Mouse (Mus musculus): Measurements from ENCODE around the gene Nova2. TPM values are rescaled to one million over a fixed set of nuclear protein-coding genes. Genes with fewer than 3 reads are reported as not detected.

The Nova2 gene
- total RNA-seq, 2 experiments from 2014 or later: 5.5 to 6.6 TPM

DNA sequence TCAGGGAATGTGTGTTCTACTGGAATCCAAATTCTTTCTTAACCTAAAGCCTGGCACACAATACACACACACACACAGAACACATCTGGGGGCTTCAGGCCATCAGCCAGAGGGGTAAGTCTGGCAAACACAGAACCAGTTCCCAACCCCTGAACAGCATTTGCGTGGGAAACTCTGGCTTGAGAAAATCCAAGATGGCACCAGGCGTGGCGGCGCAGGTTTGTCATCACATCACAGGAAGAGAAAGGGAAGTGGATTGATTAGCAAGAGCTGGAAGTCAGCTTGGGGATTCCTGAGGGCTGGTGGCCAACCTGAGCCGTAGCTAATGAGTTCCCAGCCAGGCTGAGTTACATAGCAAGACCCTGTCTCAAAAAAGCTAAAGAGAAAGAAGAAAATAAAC is 39.6 kb downstream of the Nova2 start:
- intact Hi-C loops (cut with DNase I): loop anchor here (5.0 kb wide), 1 partner anchor 68 kb away; no protein-coding TSS in a partner anchor
- DNase-seq (ENCODE audit: low spot score): no peak

DNA sequence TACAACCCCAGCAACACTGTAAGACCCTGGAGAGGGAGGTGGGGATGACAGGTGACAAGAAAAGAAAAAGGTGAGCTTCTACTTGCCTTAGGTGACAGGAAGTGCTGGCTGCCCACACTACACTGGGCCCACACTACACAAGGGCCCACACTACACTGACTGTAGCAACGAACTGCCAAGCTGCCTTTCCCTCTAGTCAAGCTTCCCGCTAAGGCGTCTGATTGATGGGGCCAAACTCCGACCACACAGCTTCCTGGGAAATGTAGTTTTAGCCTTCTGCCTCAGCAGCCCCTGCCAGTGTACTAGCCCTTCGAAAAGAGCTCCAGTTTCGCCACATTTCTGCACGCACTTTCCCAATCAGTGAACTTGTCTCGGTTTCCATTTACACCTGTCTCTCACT is 41.9 kb downstream of the Nova2 start:
- no peak for DNase-seq (ENCODE audit: low spot score)
- intact Hi-C loops (cut with DNase I): loop anchor here (5.0 kb wide), 1 partner anchor 70 kb away; no protein-coding TSS in a partner anchor

DNA sequence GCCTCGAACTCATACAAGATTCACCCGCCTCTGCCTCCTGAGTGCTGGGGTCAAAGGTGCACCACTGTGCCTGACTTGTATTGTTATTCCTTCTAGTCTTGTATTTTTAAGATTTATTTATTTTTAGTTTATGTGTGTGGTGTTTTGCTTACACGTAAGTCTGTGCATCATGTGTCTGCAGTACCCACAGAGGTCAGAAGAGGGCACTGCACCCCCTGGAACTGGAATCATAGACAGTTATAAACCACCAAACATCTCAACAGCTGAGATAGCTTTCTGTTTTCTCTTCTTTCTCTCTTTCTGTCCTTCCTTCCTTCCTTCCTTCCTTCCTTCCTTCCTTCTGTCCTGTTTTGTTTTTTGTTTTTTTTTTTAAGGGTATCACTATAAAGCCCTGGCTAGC is 45.3 kb downstream of the Nova2 start:
- no peak for DNase-seq (ENCODE audit: low spot score)
- intact Hi-C loops (cut with DNase I): no loop called here

DNA sequence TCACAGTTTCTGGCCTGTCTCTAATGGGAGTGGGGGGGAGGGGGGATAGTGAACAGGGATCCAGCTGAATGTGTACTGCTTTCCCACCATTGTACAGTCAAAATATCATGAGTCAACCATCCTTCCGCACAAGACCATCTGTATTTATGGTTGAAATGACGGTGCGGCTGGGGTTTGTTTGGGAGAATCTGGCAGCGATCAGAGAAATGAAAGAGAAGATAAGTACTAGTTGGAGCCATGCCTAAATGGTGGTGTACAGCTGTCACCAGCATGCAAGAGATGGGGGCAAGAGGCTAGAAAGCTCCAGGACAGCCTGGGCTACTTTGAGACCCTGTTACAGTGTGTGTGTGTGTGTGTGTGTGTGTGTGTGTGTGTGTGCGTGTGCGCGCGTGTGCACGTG is 52.7 kb downstream of the Nova2 start:
- intact Hi-C loops (cut with DNase I): no loop called here
- no peak for DNase-seq (ENCODE audit: low spot score)

DNA sequence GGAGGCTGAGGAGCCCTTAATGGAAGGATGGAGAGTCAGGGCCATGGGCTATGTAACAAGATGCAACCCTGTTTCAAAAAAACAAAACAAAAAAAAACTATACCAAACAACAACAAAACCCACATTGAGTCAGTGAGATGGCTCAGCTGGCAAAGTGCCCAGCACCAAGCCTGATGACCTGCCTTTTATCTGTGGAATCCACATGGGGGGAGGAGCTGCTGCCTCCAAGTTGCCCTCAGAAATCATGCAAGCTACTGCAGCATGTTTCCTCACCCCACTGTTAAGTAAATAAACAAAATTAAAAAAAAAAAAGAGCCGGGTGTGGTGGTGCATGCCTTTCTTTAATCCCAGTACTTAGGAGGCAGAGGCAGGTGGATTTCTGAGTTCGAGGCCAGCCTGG is 60.8 kb downstream of the Nova2 start:
- intact Hi-C loops (cut with DNase I): no loop called here
- DNase-seq (ENCODE audit: low spot score): no peak

DNA sequence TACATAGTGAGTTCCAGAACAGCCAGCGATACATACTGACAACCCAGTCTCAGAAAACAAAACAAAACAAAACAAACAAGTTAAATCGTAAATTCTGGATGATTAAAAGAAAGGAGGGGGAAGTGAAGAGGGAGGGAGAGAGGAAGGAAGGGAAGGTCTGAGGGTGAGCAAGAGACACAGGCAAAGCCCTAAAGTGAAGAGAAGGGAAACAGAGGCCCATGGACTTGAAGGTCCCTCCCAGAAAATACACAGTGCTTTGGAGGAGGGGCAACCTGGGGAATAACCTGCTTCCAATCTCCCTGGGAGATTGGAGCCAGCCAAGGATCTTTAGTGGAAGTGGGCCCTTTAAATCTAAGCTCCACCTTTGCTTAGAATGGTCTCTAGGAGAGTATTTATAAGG is 61.4 kb downstream of the Nova2 start, which contains the start of gene Nanos2:
TSS of gene Nanos2 (plus strand) at position 301 of the 400 bp plus-strand sequence.
- no peak for DNase-seq (ENCODE audit: low spot score)
- intact Hi-C loops (cut with DNase I): no loop called here

DNA sequence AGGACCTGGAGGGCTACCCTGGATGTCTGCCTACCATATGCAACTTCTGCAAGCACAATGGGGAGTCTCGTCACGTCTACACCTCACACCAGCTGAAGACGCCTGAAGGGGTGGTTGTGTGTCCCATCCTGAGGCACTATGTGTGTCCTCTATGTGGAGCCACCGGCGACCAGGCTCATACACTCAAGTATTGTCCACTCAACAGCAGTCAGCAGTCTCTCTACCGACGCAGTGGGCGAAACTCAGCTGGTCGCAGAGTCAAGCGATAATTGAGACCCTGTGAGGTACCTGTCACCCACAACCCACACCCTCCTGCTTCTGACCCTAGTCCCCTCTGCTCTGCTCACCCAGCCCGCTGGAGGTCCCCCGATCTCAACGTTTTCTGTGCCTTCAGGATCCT is 62.1 kb downstream of the Nova2 start:
- DNase-seq (ENCODE audit: low spot score): no peak
- intact Hi-C loops (cut with DNase I): no loop called here

DNA sequence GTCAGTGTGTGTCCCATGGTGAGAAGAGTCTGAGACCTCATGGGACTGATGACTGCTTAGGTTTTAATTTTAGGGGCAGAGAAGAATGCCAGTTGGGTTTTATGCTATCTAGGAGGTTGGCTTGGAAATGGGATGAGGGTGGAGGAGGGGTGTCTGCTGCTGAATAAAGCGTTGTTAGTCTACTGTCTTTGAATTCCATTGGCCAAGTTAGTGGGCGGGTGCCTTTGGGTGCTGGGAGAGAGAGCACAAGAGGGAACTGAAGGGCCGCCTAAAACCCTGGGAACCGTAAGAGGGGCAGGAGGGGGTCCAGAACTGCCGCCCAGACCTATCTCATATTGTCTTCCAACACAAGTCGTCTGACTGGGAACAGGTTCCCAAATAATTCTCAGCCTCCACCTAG is 63.1 kb downstream of the Nova2 start:
- no peak for DNase-seq (ENCODE audit: low spot score)
- intact Hi-C loops (cut with DNase I): no loop called here

DNA sequence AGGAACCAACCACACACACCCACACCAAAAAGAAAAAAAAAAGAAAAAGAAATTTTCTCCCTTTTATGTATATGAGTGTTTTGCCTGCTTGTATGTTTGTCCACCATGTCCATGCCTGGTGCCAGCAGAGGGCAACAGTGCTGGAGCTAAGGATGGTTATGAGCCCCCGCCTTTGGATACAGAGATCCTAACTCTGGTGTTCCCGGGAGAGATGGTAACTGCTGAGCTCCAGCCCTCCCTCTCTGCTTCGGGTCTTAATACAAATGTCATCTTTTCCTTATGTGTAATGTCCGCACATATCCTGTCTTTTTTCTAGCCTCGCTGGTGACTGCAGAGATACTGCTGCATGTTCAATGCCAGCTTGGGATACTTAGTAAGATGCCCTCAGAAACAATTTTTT is 64.3 kb downstream of the Nova2 start:
- DNase-seq (ENCODE audit: low spot score): no peak
- intact Hi-C loops (cut with DNase I): no loop called here

DNA sequence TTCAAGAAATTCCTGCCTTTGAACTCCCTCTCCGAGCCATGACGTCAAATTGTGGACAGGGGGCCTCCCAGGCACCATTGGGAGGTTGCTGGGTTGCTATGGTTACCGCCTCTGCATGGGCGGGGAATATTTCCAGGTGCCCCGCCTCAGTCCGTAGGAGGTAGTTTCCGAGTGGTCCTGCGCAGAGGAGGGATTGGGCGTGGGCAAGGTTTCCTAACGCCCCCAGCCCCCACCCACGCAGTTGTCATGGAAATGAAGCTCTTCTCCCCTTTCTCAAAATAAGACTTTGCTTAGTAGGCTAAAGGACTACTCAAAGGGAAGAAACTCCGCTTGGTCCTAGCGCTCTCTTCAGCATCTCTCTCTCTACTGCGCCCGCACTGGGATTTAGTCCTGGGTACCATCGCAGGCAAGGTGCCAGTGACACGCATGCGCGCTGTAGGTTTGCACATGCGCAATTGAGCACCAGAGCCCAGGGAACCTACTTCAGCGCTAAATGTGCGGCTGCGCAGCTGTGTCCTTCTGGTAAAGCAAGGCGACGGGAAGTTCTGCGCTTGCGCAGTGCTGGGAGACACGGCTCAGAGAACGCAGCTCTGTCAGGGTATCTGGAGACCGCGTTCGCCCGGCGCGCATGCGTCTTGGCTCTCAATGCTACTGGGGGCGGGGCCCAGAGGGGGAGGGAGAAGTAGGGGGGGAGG is 65.1 kb downstream of the Nova2 start, which contains the start of gene Mypop:
TSS of gene Mypop (plus strand) at position 645 of the 695 bp plus-strand sequence.
- intact Hi-C loops (cut with DNase I): no loop called here
- peak; percentile 99 for DNase-seq (ENCODE audit: low spot score)

DNA sequence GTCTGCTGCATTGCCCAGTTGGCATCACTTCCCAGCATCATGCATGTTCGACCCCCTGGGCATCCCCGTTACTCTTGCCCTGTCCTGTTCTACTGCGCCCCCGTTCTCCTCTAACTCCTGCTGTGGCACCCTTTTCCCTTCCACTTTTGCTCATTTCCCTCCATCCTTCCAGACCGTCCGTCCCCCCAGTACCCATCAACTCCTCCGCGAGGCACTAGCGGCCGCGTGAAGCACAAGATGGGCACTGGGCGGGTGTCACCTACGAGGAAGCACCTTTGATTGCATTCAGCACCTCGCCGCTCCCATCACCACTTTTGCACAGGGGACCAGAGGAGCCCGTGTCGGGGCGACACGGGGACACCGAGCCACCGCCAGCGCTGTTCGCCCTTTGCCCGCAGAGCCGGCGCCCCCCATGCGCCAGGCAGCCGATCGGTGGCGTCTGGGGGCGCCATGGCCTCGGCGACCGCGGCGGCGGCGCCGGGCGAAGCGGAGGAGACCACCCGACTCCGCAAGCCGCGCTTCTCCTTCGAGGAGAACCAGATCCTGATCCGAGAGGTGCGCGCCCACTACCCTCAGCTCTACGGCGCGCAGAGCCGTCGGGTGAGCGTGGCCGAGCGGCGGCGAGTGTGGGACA is 66.1 kb downstream of the Nova2 start:
- no peak for DNase-seq (ENCODE audit: low spot score)
- intact Hi-C loops (cut with DNase I): loop anchor here (2.0 kb wide), 1 partner anchor 69 kb away; no protein-coding TSS in a partner anchor

DNA sequence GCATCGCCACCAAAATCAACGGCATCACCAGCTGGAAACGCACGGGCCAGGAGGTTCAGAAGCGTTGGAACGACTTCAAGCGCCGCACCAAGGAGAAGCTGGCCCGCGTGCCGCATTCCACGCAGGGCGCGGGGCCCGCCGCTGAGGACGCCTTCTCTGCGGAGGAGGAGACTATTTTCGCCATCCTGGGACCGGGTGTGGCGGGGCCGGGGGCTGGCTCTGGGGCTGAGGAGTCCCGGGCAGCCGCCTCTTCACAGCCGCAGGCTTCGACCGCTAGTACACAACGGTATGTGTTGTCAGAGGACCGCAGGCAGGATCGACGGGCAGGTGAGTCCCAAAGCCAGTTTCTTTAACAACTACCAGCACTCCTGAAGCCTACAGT is 66.6 kb downstream of the Nova2 start:
- intact Hi-C loops (cut with DNase I): loop anchor here (2.0 kb wide), 1 partner anchor 69 kb away; no protein-coding TSS in a partner anchor
- DNase-seq (ENCODE audit: low spot score): no peak

DNA sequence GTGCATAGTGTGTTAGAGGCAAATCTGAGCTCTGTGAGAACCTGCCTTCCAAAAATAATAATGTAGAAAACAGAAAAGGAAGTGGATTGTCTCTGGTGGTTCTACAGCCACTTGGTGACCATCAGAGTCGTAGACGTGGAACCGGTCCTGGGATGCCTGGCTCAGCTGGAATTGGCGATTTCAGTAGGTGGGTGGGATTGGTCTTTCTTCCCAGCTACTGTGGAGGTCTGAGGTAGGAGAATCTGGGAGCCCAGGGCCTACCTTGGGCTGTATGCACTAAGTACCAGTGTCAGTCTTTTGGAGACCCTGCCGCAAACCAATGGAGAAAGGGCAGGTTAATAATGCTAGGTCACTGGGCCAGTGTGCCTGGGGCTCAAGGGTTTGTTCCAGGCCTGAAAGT is 67.3 kb downstream of the Nova2 start:
- intact Hi-C loops (cut with DNase I): loop anchor here (2.0 kb wide), 1 partner anchor 70 kb away; no protein-coding TSS in a partner anchor

DNA sequence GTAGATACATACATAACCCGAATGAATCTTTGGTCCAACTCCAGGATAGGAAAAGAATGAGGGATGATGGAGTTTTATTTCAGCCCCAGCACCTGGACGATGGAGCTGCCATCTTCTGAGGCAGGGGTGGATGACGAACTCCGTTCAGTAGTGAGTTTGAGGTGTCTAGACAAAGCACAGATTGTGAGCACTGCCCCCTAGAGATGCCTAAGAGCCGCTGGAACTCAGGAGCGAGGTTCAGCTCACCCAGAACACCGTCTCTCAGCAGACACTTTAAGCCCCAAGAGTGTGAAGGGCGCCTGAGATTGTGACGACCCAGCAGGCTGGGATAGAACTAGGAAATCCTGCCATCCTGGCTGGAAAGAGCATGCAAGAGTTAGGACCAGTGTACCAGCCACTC is 73.1 kb downstream of the Nova2 start:
- intact Hi-C loops (cut with DNase I): loop anchor here (2.0 kb wide), 1 partner anchor 102 kb away; no protein-coding TSS in a partner anchor
- no peak for DNase-seq (ENCODE audit: low spot score)

More for the DNA sequence above, 67.3 kb downstream of the Nova2 start:
- DNase-seq (ENCODE audit: low spot score): no peak

DNA sequence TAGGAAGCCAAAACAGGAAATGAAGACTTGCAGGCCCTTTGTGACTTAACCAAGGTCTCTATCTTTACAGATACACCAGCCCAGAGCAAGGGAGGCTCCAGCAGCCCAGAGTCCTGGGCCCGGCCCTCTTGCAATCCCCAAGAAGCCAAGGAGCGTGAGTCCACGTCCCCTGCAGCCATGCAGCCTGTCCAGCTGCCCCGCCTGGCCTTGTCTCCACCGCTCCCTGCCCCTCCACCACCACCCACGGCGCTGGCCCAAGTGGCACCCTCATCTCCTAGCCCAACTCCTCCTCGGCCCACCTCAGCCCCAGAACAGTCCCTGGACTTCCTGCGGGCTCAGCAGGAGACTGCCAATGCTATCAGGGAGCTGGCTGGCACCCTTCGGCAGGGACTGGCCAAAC is 74.7 kb downstream of the Nova2 start:
- no peak for DNase-seq (ENCODE audit: low spot score)
- intact Hi-C loops (cut with DNase I): no loop called here

DNA sequence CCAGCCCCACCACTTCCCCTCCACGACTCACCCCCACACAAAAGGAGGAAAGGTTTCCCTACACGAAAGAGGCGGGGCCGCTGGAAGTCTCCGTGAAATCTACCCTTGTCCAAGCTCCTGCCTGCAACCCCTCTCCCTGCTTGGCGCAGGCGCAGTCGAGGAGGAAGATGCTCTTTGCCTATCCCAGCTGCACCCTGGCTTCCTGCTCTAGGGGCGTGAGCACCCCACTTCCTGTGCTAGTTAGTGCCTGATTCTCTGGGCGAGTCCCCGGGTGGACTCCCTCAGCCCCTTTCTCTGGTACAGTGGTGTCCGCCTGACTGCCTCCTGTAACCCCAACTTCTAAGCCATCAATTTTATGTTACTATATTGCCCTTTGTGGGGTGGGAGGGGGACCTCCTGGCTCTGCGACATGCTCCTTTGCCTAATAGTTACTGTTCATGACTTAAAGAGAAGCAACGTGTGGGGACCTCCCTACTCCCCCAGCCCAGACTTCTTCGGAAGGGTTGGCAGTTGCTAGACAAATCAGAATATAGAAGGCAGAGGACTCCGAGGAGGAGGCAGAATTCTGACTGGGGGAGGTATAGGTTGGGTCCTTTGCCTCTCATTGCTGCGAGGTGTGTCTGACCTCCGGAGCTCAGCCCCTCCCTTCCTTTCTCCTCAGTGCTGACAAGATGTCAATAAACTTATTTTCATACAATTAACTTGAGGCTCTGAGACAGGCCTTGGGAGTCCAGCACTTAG is 75.5 kb downstream of the Nova2 start:
- intact Hi-C loops (cut with DNase I): no loop called here
- DNase-seq (ENCODE audit: low spot score): peak; percentile 73

DNA sequence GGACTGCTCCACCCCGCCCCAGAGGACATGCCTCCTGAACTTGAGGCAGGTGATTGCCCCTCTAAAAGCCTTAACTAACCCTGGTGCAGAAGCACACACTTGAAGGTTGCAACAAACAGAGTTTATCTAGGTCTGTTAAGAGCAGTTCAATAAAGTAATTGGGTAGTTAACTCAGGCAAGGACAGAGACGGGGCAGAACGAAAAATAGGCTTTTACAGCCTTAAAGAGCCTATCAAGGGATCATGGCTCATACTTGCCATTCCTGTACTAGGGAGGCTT is 76.1 kb downstream of the Nova2 start:
- intact Hi-C loops (cut with DNase I): no loop called here

DNA sequence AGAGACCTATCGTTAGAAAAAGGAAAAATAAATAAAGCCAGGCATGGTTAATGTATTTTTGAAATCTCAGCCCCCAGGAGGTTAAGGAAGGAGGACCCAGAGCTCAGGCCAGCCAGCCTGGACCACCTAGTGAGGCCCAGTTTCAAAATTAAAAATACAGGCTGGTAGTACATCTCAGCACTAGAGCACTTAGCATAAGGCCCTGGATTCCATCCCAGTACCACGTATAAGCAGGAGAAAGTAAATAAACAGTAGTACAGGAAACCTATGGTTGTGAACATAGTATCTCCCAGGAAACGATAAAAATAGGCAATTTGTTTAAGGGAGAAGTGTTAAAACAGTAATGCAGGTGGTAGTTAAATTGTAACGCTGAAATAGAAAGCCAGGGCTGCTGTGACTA is 76.4 kb downstream of the Nova2 start:
- intact Hi-C loops (cut with DNase I): no loop called here

More for the DNA sequence above, 76.1 kb downstream of the Nova2 start:
- DNase-seq (ENCODE audit: low spot score): no peak

DNA sequence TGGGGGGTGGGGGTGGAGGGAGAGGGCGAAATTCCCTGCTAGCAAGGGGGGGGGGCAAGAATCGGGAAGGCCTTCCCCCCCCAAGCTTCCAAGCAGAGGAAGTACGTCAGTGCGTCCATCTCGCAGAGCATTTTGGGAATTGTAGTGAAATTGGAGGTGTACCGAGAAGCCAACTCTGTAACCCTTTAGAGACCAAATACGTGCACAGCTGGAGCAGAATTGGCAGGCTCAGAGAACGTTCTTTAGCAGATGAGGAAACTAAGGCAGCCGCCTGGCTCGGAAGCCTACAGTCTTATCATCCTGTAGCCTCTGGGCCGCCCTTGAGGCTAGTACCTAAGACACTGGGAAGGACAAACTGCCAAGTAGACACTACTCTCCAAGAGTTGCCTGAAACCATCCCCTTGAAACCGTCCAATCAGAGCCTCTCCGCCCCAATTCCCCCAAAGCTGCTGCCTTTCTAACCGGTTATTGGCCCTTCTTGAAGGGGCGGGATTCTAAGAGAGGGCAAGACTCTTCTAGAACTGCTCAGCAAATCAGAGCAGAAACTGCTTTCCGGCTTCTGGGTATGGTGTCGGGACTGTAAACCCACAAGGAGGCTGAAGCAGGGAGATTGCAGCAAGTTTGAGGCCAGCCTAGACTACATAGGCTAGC is 77.3 kb downstream of the Nova2 start:
- intact Hi-C loops (cut with DNase I): no loop called here

More for the DNA sequence above, 76.4 kb downstream of the Nova2 start:
- DNase-seq (ENCODE audit: low spot score): no peak

DNA sequence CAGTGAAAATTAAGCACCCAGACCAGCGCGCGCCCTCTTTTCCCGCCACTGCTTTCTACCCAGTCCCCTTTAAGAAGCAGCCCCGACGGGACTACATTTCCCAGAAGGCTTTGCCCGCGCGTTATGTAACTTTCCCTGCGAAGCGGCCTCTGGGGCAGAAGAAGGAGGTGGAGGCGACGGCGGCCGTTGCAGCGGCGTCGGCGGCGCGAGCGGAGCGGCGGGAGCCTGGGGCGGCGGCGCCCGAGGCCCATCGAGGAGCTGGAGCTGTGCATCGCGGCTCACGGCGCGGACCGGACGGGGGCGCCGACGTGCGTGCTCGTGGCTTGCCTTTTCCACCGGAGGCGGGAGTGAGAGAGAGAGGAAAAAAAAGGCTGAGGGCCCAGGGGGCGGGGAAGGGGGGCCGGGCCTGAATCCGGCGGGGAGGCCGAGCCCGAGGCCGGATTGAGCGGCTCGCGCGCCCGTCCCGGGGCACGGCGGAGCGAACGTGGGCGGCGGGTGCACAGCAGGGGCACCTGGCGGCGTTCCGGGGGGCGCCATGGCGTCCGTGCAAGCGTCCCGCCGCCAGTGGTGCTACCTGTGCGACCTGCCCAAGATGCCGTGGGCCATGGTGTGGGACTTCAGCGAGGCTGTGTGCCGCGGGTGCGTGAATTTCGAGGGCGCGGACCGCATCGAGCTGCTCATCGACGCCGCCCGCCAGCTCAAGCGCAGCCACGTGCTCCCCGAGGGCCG is 78.4 kb downstream of the Nova2 start, which contains the start of gene Irf2bp1:
TSS of gene Irf2bp1 (plus strand) at position 143 of the 729 bp plus-strand sequence.
- intact Hi-C loops (cut with DNase I): no loop called here
- DNase-seq (ENCODE audit: low spot score): peak; percentile 91

More for the DNA sequence above, 77.3 kb downstream of the Nova2 start:
- peak; percentile 58 for DNase-seq (ENCODE audit: low spot score)
